Mouse (Mus musculus) G1E-ER4 (cell line): ENCODE measurements around the gene Atp13a2. TPM values are rescaled to one million over a fixed set of nuclear protein-coding genes. Genes with fewer than 3 reads are reported as not detected.

ENCODE experiments used
- GATA1 ChIP-seq: IDR thresholded peaks from one replicate; pipeline ENCODE4 v1.8.0; 2012; ENCODE audit warnings: low read length, inconsistent platforms
- polyA plus RNA-seq: library from polyadenylated mRNA; stranded (reverse); fragments of >175 nt; gene quantifications from 2 replicates; pipeline ENCODE4 v1.2.3, GENCODE M21; 2012

Gene Atp13a2
- 94.6 and 123 TPM in 2 replicates for polyA plus RNA-seq

GRCm38 (mm10) chr4:140986711-140987395 is at the start of gene Atp13a2:
TSS of gene Atp13a2 (plus strand) at chr4:140986873.
- no peak for TF ChIP-seq GATA1

DNA sequence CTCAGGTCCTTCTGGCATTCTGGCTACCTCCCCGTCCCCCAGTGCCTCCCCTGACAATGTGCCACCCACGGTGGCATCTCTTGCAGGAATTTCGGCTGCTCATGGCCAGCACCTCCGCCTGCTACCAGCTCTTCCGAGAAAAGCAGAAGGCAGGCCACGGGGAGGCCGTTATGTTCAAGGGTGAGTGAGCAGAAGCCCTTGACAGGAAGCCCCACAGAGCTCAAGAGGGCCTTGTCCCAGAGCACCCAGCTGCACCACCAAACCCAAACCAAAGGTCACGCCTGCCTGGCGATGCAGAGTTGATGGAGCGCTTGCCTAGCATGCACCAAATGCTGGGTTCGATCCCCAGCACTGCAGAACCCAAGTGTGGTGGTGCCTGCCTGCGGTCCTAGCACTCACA is 42.3 kb upstream of the Atp13a2 start:
- no peak for TF ChIP-seq GATA1

DNA sequence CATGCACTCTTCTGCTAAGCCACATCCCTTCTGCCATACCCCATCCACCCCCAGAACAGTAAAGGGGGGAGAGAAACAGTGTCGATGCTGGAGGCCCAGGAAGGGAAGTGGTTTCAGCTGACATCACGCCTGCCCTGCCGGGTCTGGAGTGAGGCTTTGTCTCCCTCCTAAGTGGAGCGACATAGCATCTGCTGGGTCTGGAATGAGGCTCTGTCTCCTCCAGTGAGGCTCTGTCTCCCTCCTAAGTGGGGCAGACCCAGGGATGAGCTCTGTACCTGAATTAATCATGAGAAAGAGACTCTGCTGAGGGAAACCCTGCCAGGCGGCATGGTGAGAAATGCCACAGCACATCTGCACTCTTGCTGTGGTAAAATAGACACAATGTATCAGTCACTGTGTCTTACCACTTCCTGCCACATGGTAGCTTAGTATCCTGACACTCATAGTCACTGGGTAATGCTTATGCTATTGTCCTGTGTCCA is 41.7 kb upstream of the Atp13a2 start:
- no peak for TF ChIP-seq GATA1

DNA sequence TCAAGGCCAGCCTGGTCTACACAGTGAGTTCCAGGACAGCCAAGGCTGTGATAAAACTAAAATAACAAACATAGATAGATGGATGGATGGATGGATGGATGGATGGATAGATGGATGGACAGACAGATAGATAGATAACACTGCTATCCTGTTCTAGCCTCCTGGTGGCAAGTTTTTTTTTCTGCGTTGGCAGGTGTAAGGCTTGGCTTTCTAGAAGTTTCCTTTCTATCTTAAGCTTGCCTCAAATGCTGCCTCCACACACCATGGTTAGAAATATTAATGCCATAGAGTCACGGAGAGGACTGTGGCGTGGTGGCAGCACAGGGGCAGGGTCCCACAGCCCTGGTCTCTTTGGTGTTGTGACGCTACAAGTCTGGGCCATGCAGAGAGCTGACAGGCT is 41.1 kb upstream of the Atp13a2 start:
- TF ChIP-seq GATA1, result no peak

- TF ChIP-seq GATA1, result no peak
Observed at GRCm38 (mm10) chr4:140946048-140946447, 40.6 kb upstream of the Atp13a2 start.

DNA sequence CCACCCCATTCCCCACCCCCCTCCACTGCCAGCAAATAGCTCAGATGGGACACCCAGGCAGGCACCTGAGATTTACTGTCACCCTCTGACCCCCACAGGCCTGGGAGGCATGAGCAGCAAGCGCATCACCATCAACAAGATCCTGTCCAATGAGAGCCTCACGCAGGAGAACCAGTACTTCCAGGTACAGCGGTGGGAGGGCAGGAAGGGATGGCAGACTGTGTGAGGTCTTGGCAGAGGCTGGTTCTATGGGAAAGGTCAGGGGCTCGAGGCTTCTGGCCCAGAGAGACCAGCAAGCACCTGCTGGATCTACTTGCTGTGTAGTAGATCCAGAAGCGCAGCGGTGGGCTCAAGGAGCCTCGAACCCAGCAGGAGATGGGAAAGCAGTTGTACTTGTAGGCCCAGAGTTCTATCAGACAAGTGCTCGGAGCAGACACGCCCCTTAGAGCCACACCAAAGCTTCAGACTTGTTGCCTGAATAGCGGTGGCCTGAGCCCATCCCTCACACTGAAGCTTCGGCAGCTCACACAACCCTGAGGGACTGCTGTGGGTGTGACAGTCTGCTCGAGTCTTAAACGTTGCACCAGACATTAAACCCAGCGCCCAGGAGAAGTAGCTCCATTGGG is 40.0 kb upstream of the Atp13a2 start:
- no peak for TF ChIP-seq GATA1

DNA sequence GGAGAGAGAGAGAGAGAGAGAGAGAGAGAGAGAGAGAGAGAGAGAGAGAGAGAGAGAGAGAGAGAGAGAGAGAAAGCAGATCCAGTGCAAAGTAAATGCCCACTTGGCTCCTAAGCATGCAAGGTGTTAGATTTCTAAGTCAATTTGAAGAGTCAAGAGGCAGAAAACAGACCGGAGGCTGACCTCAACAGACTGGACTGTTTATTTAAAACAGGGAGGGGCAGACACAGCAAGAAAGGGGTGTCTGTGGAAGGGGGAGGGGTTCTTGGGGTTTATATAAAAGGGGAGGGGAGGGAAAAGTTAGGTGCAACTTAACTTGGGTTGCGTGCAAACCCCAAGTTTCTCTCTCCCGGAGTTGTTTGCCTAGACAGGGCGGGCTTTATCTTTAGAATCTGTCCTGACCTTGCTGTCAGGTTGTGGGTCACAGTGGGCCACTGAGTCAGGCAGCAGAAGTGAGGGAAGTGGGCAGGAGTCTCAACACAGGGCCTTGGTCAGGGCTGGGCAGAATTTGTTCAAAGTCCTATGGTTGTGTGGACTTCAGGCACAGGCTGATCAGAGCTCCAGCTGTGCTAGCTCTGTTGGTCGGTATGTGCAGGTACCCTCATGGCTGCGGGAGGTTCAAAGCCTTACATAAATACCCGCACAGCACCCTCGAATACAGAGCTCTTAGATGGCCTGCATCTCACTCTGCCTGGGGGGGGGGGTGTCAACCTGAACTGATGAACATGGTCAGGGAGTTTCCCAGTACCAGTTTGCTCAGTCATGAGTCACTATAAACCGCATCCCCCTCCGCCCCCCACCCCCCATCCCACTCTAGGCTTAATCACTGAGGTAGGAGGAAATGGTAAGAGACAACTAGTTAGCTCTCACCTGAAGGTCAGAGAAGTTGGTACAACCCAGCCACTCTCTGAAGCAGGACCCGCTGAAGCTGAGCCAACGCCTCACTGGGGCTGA is 38.9 kb upstream of the Atp13a2 start:
- TF ChIP-seq GATA1, result no peak

DNA sequence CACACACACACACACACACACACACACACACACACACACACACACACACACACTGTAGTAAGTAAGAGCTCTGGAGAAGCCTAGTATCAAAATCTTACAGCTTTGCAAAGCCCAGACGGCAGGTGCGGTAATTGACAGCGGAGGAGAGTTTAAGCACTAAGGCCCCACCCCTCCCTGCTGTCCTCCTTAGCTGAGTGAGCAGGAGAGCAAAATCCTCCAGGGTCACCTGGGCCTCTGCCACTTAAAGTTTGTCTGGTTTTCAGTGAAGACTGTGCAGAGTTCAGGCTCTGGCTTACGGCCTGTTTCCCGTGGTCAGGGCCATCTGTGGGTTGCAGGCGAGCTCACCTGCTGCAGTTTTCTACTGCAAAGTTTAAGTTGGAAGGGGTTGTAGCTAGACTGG is 38.2 kb upstream of the Atp13a2 start:
- no peak for TF ChIP-seq GATA1

DNA sequence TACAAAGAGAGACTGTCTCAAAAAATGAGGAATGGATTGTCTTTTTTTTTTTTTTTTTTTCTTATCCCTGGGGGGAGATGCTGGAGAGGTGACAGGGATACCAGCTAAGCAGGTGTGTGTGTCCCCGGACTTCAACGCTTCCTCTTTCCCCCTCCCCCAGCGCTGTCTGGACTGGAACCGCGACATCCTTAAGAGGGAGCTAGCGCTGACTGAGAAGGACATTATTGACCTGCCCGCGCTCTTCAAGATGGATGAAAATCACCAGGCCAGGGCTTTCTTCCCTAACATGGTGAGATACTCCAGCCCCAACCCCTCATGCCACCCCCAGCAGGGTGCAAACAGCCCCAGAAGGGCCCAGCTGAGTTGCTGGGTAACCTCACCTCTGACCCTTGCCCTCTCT is 37.6 kb upstream of the Atp13a2 start:
- TF ChIP-seq GATA1, result no peak

- no peak for TF ChIP-seq GATA1
Observed at GRCm38 (mm10) chr4:140949616-140950015, 37.1 kb upstream of the Atp13a2 start.

DNA sequence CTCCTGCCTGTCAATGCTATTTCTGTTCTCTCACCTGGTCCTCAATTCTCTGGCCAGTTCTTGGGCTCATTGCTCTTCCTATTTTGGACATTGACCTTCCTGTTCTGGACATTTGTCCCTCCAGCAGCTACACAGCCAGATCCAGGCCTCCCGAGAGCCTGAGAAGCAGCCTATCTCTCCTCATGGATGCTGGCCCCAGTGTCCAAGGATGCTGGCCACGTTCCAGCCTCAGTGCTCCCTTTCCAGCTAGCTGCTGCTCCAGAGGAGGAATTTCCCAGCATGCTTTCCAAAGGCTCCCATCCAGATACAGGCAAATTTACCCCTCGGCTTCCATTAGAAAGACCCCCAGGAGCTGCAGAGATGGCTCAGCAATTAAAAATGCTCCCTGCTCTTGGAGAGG is 36.1 kb upstream of the Atp13a2 start:
- no peak for TF ChIP-seq GATA1

DNA sequence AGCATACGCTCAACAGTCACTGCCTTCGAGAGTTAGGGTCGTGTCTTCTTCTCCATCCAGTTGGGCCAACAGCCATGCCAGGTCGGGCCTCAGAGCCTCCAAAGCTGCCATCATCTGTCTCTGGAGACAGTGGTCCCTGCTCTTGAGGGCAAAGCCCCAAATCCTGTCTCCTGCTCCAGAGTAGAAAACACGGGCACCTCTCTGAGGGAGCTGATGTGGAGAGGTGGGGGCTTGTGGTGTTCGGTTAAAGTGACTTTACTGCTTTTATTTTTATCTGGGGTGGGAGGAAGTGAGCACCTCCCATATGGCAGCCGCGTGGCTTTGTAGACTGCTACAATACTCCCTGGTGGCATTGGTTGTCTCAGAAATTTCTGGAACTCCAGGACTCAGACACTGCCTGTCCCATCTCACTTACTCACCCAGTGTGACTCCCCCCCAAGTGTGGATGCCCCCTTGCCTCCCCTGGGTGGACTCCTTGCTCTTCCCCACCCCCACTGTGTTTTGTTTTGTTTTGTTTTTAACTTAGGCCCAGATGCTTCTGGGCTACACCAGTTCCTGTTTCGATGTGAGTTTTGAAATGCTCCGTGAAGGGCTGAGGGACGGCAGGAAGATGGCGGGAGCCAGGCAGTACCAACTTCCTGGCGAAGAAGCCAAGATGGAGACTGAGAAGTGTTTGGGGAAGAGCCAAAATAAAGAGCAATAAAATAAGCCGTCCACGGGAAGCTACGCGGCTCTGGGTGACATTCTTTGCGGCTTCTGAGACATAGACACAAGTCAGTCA is 34.6 kb upstream of the Atp13a2 start:
- no peak for TF ChIP-seq GATA1

DNA sequence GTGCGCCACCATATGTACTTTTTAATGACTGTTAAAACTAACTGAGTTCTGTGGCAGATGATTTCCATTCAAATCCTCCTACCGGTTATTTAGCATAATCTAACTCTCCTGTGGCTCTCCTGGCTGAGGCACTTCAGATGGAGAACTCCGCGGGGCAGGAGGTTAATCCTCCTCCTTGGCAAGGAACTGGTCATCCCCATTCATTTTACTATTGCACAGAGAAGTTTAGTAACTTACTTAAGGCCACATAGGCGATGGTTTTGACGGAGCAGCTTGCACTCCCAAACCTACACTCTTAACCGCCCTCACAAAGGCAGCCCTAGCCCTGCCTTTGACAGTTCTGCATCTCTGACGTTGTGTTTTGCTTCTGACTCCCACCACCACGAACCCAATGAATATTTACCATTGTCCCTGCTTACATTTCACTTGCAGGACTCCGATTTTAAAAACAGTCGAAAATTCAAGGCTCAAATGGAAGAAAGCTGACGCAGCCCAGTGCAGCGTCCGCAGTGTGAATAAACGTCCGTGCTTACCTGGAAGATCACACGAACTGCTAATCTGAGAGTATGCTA is 29.5 kb upstream of the Atp13a2 start:
- TF ChIP-seq GATA1, result no peak

- TF ChIP-seq GATA1, result no peak
Observed at GRCm38 (mm10) chr4:140957725-140958124, 28.9 kb upstream of the Atp13a2 start.

- TF ChIP-seq GATA1, result no peak
Observed at GRCm38 (mm10) chr4:140958319-140958718, 28.4 kb upstream of the Atp13a2 start.
